Comparison of ENCODE assay signal across 32 mouse cellular contexts in the genomic region with DNA sequence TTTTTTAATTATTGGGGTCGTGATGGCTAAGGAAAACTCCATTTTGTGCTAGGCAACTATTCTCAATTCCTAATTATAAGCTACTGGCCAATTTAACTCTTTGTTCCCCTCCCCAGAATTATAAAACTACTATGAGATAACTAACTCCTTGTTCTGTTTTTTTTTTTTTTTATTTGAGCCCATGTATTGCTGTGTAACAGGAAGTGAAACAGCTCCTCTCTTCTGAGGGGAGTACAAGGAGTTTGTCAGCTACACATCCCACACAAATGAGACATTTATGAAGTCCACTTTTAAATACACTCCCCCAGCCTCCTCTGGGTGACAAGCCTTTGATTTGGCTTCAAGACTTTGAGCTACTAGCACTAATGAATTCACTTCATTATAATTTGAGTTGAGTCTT. TPM values are rescaled to one million over a fixed set of nuclear protein-coding genes. Genes with fewer than 3 reads are reported as not detected.
DNase-seq lines count a peak whose midpoint lies in the region; ATAC-seq and TF ChIP-seq lines count a peak whose summit lies in the region.
"Had no signal": no experiment of that assay in that cellular context is flagged by ENCODE, and none has a peak within 500 bp of the region (broad histone marks: within the 10 kb centered on the region; RNA-seq: fewer than 3 reads in every experiment).

No protein-coding gene starts in this region.

- 0 out of 2 replicates have a peak, but pooled peaks have one; percentile 39 for ATAC-seq in neutrophil, adult 5-6 weeks (ENCODE audit: extremely low read depth, insufficient number of reproducible peaks, low FRiP score, poor library complexity, severe bottlenecking)
- no peak for ATAC-seq in kidney, embryonic 16.5 days (ENCODE audit: low FRiP score, low TSS enrichment)
- ATAC-seq in cerebellum, adult (ENCODE audit: insufficient number of reproducible peaks, low FRiP score, low TSS enrichment), result no peak
- ATAC-seq: CD4-positive, CD25-positive, alpha-beta regulatory T cell, adult 4 months; forebrain, embryonic 14.5 days; forebrain, postnatal 0 days; Patski had no signal

- H3K36me3 ChIP-seq in MEL (ENCODE audit: control insufficient read depth in 1 of 2, insufficient read depth in 2 of 2, low read length in 2 of 2) (no peaks in the 10 kb centered on the region), macrophage (ENCODE audit: inconsistent target) (no peaks in the 10 kb centered on the region; the same call in 1 of the 2 replicates)
- H3K36me3 ChIP-seq in embryonic facial prominence, embryonic 10.5 days (replicated peaks), result no peaks in the 10 kb centered on the region
- no peaks in the 10 kb centered on the region for H3K36me3 ChIP-seq in kidney, embryonic 16.5 days (ENCODE audit: insufficient read depth, low read length)
- H3K36me3 ChIP-seq: embryonic facial prominence, embryonic 12.5 days; embryonic facial prominence, embryonic 15.5 days; heart, embryonic 10.5 days; hindbrain, embryonic 12.5 days; hindbrain, embryonic 15.5 days had no signal

- no peak overlapping the region for H3K4me2 ChIP-seq in kidney, embryonic 16.5 days (replicated peaks; ENCODE audit: low read depth, low read length)
- H3K4me2 ChIP-seq: embryonic facial prominence, embryonic 12.5 days; embryonic facial prominence, embryonic 15.5 days; hindbrain, embryonic 12.5 days; hindbrain, embryonic 15.5 days had no signal

- no peak for TF ChIP-seq RAD21 in MEL (IDR thresholded peaks at IDR 0.05; ENCODE audit: low read depth, low read length)

- no peaks in the 10 kb centered on the region for H3K4me1 ChIP-seq in MEL (ENCODE audit: control insufficient read depth in 1 of 2, insufficient read depth in 2 of 2, low read length in 2 of 2)
- H3K4me1 ChIP-seq in embryonic facial prominence, embryonic 10.5 days, result no peaks in the 10 kb centered on the region
- no peaks in the 10 kb centered on the region for H3K4me1 ChIP-seq in kidney, embryonic 16.5 days (ENCODE audit: insufficient read depth, low read length)
- H3K4me1 ChIP-seq: embryonic facial prominence, embryonic 12.5 days; embryonic facial prominence, embryonic 15.5 days; heart, embryonic 10.5 days; hindbrain, embryonic 12.5 days; hindbrain, embryonic 15.5 days had no signal

- no peak for TF ChIP-seq POLR2A in MEL (IDR thresholded peaks at IDR 0.05; ENCODE audit: control insufficient read depth in 1 of 2, insufficient read depth in 1 of 2, low read depth in 1 of 2, low read length in 2 of 2, poor library complexity in 1 of 2)

- no peak overlapping the region for H3K27ac ChIP-seq in MEL (ENCODE audit: control insufficient read depth, low read depth, low read length)
- no peak overlapping the region for H3K27ac ChIP-seq in macrophage
- no peak overlapping the region for H3K27ac ChIP-seq in embryonic facial prominence, embryonic 10.5 days (replicated peaks)
- H3K27ac ChIP-seq in kidney, embryonic 16.5 days (ENCODE audit: low read length), result no peak overlapping the region
- H3K27ac ChIP-seq: embryonic facial prominence, embryonic 12.5 days; embryonic facial prominence, embryonic 15.5 days; gastrocnemius, adult 2 months; heart, embryonic 10.5 days; hindbrain, embryonic 12.5 days; hindbrain, embryonic 15.5 days had no signal

- no peak for TF ChIP-seq EP300 in MEL (IDR thresholded peaks at IDR 0.05; ENCODE audit: low read depth in 1 of 2, low read length in 2 of 2)

- H3K79me2 ChIP-seq in MEL (ENCODE audit: control insufficient read depth, insufficient read depth, low read length, poor library complexity) (no peaks in the 10 kb centered on the region), macrophage (ENCODE audit: inconsistent target) (peaks cover 68% of the 10 kb centered on the region)

- no peak for TF ChIP-seq CTCF in MEL (IDR thresholded peaks at IDR 0.05 in 2 of 3, conservative IDR thresholded peaks at IDR 0.05 in 1 of 3; ENCODE audit: control insufficient read depth in 1 of 3, insufficient read depth in 1 of 3, low read depth in 2 of 3, low read length in 3 of 3, poor library complexity in 1 of 3, severe bottlenecking in 1 of 3)

- peaks cover 0 to 2% of the 10 kb centered on the region in 2 experiments; a peak in 1 of 4 replicates for H3K27me3 ChIP-seq in MEL (ENCODE audit: control insufficient read depth in 1 of 2, insufficient read depth in 2 of 2, low read length in 2 of 2)
- H3K27me3 ChIP-seq in embryonic facial prominence, embryonic 10.5 days (replicated peaks; ENCODE audit: low read depth, poor library complexity, severe bottlenecking), result no peaks in the 10 kb centered on the region
- no peaks in the 10 kb centered on the region for H3K27me3 ChIP-seq in kidney, embryonic 16.5 days (ENCODE audit: insufficient read depth, low read length)
- H3K27me3 ChIP-seq: embryonic facial prominence, embryonic 12.5 days; embryonic facial prominence, embryonic 15.5 days; hindbrain, embryonic 12.5 days; hindbrain, embryonic 15.5 days; Patski had no signal

- H3K4me3 ChIP-seq in MEL (ENCODE audit: control insufficient read depth in 1 of 2, insufficient read depth in 1 of 2, low read depth in 2 of 2, low read length in 2 of 2), result no peak overlapping the region
- peak overlapping the region; percentile 35; the same call in 1 of the 2 replicates for H3K4me3 ChIP-seq in macrophage (ENCODE audit: inconsistent target)
- H3K4me3 ChIP-seq in embryonic facial prominence, embryonic 10.5 days, result no peak overlapping the region
- H3K4me3 ChIP-seq in kidney, embryonic 16.5 days (ENCODE audit: low read length), result no peak overlapping the region
- H3K4me3 ChIP-seq: embryonic facial prominence, embryonic 12.5 days; embryonic facial prominence, embryonic 15.5 days; gastrocnemius, adult 2 months; heart, embryonic 10.5 days; hindbrain, embryonic 12.5 days; hindbrain, embryonic 15.5 days had no signal

- H3K9me3 ChIP-seq in MEL (replicated peaks; ENCODE audit: insufficient read depth, low read length), result no peaks in the 10 kb centered on the region
- H3K9me3 ChIP-seq in embryonic facial prominence, embryonic 10.5 days, result no peaks in the 10 kb centered on the region
- H3K9me3 ChIP-seq in kidney, embryonic 16.5 days (ENCODE audit: low read length), result no peaks in the 10 kb centered on the region
- H3K9me3 ChIP-seq: embryonic facial prominence, embryonic 12.5 days; embryonic facial prominence, embryonic 15.5 days; heart, embryonic 10.5 days; hindbrain, embryonic 12.5 days; hindbrain, embryonic 15.5 days had no signal

- peak; percentile 27 for DNase-seq in A20 (ENCODE audit: low read depth, low spot score)
- peak; percentile 6 for DNase-seq in MEL (ENCODE audit: low read depth, low spot score)
- no peak for DNase-seq in embryonic facial prominence, embryonic 10.5 days (ENCODE audit: low spot score)
- DNase-seq: adrenal gland, adult 2 months; adrenal gland, postnatal 14 days; cerebellum, adult 11-12 months; cerebellum, adult 8-10 months; cerebellum, postnatal 10 days; cerebellum, postnatal 36 days; gastrocnemius, adult 2 months; gastrocnemius, postnatal 14 days; heart, adult 18-20 months had no signal

- WGBS in macrophage (ENCODE audit: missing documents), result 31% methylated on average over 1 of the region's 1 CpGs
- 66% methylated on average over 1 of the region's 1 CpGs for WGBS in embryonic facial prominence, embryonic 10.5 days
- WGBS in kidney, embryonic 16.5 days, result 97% methylated on average over 1 of the region's 1 CpGs

- no peak overlapping the region for H3K9ac ChIP-seq in MEL (ENCODE audit: control insufficient read depth, low read depth, low read length, poor library complexity, severe bottlenecking)
- H3K9ac ChIP-seq in kidney, embryonic 16.5 days (replicated peaks; ENCODE audit: low read length), result no peak overlapping the region
- H3K9ac ChIP-seq: embryonic facial prominence, embryonic 12.5 days; embryonic facial prominence, embryonic 15.5 days; forebrain, postnatal 0 days; hindbrain, embryonic 12.5 days; hindbrain, embryonic 15.5 days had no signal

RNA-seq across cellular contexts. Expression of a gene that starts 2.1 kb away (rescaled TPM):
- total RNA-seq in MEL (2012; rRNA removed), result 0.12 and 0.13 TPM in 2 replicates
- polyA plus RNA-seq in MEL (2012; ENCODE audit: insufficient read depth in 1 of 2, insufficient read length in 2 of 2, low read depth in 1 of 2, low replicate concordance in 2 of 2, missing spikeins in 1 of 2), result not detected
- 100 to 1,000 TPM in 15 of 26 experiments, 10 to 100 TPM in 11; 18.3 to 901 (median 119) TPM for total RNA-seq in macrophage (2018; cell fraction: chromatin; rRNA removed)
- total RNA-seq in macrophage (2018; cell fraction: cytosol; rRNA removed), result 100 to 1,000 TPM in 12 of 26 experiments, 10 to 100 TPM in 14; 25.6 to 276 (median 99.0) TPM
- 100 to 1,000 TPM in 15 of 26 experiments, 10 to 100 TPM in 11; 19.5 to 554 (median 129) TPM for total RNA-seq in macrophage (2018; cell fraction: nucleus; rRNA removed)
- 8.9 to 43.2 TPM (median 17.1 TPM) in 3 replicates for polyA plus RNA-seq in macrophage (2018)
- total RNA-seq in neutrophil, adult 5-6 weeks (2017), result 6.6 and 7.2 TPM in 2 replicates
- polyA plus RNA-seq in embryonic facial prominence, embryonic 10.5 days (2016; fragmentation: Nextera tagmentation; extraction: Ambion mirVana), result 0.22 TPM in 1 of 2 replicates, not detected in the other
- polyA plus RNA-seq in kidney, embryonic 16.5 days (2015; fragmentation: Nextera tagmentation; extraction: Ambion mirVana), result 0.13 and 0.21 TPM in 2 replicates
- total RNA-seq: adrenal gland, adult 2 months; adrenal gland, postnatal 14 days; ES-E14; forebrain, postnatal 0 days; heart, postnatal 25 days had no signal
- polyA plus RNA-seq: adrenal gland, adult 2 months; C2C12; forebrain, embryonic 11.5 days; forebrain, embryonic 14.5 days; forebrain, postnatal 0 days; heart, embryonic 10.5 days; heart, postnatal 0 days; hindbrain, embryonic 12.5 days; Patski had no signal

RNA-seq across cellular contexts. Expression of a gene that starts 28.8 kb away (rescaled TPM):
- total RNA-seq in MEL (2012; rRNA removed), result not detected in 2 replicates
- polyA plus RNA-seq in MEL (2012; ENCODE audit: insufficient read depth in 1 of 2, insufficient read length in 2 of 2, low read depth in 1 of 2, low replicate concordance in 2 of 2, missing spikeins in 1 of 2), result under 1 TPM in 1 of 2 experiments, not detected in 1; 0.04 TPM
- 100 to 1,000 TPM in 10 of 26 experiments, 10 to 100 TPM in 12, 1 to 10 TPM in 4; 6.0 to 179 (median 43.7) TPM for total RNA-seq in macrophage (2018; cell fraction: chromatin; rRNA removed)
- 10 to 100 TPM in 12 of 26 experiments, 1 to 10 TPM in 14; 1.0 to 26.5 (median 8.8) TPM for total RNA-seq in macrophage (2018; cell fraction: cytosol; rRNA removed)
- 100 to 1,000 TPM in 4 of 26 experiments, 10 to 100 TPM in 17, 1 to 10 TPM in 5; 7.2 to 137 (median 61.5) TPM for total RNA-seq in macrophage (2018; cell fraction: nucleus; rRNA removed)
- 1.1 to 4.5 TPM (median 1.8 TPM) in 3 replicates for polyA plus RNA-seq in macrophage (2018)
- 380 and 405 TPM in 2 replicates for total RNA-seq in neutrophil, adult 5-6 weeks (2017)
- not detected in 2 replicates for polyA plus RNA-seq in embryonic facial prominence, embryonic 10.5 days (2016; fragmentation: Nextera tagmentation; extraction: Ambion mirVana)
- 0.09 and 0.12 TPM in 2 replicates for polyA plus RNA-seq in kidney, embryonic 16.5 days (2015; fragmentation: Nextera tagmentation; extraction: Ambion mirVana)
- total RNA-seq: adrenal gland, postnatal 14 days; adrenal gland, postnatal 4 days; ES-E14; gastrocnemius, adult 2 months; gastrocnemius, postnatal 14 days; heart, postnatal 25 days had no signal
- polyA plus RNA-seq: adrenal gland, adult 2 months; C2C12; embryonic facial prominence, embryonic 12.5 days; forebrain, embryonic 11.5 days; forebrain, embryonic 14.5 days; heart, embryonic 10.5 days; heart, embryonic 14.5 days; hindbrain, embryonic 12.5 days; hindbrain, embryonic 15.5 days; Patski had no signal

RNA-seq across cellular contexts. Expression of a gene that starts 45.3 kb away (rescaled TPM):
- 4.8 and 5.0 TPM in 2 replicates for total RNA-seq in MEL (2012; rRNA removed)
- polyA plus RNA-seq in MEL (2012; ENCODE audit: insufficient read depth in 1 of 2, insufficient read length in 2 of 2, low read depth in 1 of 2, low replicate concordance in 2 of 2, missing spikeins in 1 of 2) (1 to 10 TPM in 1 of 2 experiments, not detected in 1; 6.9 TPM), macrophage (2018) (23.2 to 52.7 TPM (median 27.6 TPM) in 3 replicates)
- 10 to 100 TPM; 20.9 to 73.1 (median 53.9) TPM for total RNA-seq in macrophage (2018; cell fraction: chromatin; rRNA removed)
- 10 to 100 TPM; 24.3 to 60.1 (median 39.8) TPM for total RNA-seq in macrophage (2018; cell fraction: cytosol; rRNA removed)
- 100 to 1,000 TPM in 4 of 26 experiments, 10 to 100 TPM in 22; 34.8 to 133 (median 72.1) TPM for total RNA-seq in macrophage (2018; cell fraction: nucleus; rRNA removed)
- 185 and 205 TPM in 2 replicates for total RNA-seq in neutrophil, adult 5-6 weeks (2017)
- 0.54 and 0.92 TPM in 2 replicates for polyA plus RNA-seq in embryonic facial prominence, embryonic 10.5 days (2016; fragmentation: Nextera tagmentation; extraction: Ambion mirVana)
- polyA plus RNA-seq in kidney, embryonic 16.5 days (2015; fragmentation: Nextera tagmentation; extraction: Ambion mirVana), result 2.8 and 3.0 TPM in 2 replicates
